Mouse (Mus musculus) heart, adult 2 months (tissue): ENCODE results near the gene Rnase2b. TPM values are rescaled to one million over a fixed set of nuclear protein-coding genes. Genes with fewer than 3 reads are reported as not detected.

Experiments used
- DNase-seq, 2 experiments: peaks; one replicate each; pipeline ENCODE4 v3.0.0; 2021
- H3K27ac ChIP-seq: fragments of 200-600 bp; 2 replicates; pipeline ENCODE4 v1.8.1; 2022
- H3K27me3 ChIP-seq: fragments of 200-500 bp; 2 replicates; pipeline ENCODE4 v1.6.1; 2012; ENCODE audit warnings: mild to moderate bottlenecking, low read length, inconsistent platforms, mixed read lengths; ENCODE audit not compliant: control insufficient read depth, insufficient read depth
- H3K36me3 ChIP-seq: fragments of 200-500 bp; 2 replicates; pipeline ENCODE4 v1.6.1; 2012; ENCODE audit warnings: low read length, inconsistent platforms; ENCODE audit not compliant: control insufficient read depth, insufficient read depth
- H3K4me1 ChIP-seq: fragments of 200-500 bp; 2 replicates; pipeline ENCODE4 v1.6.1; 2011; ENCODE audit warnings: low read length; ENCODE audit not compliant: control insufficient read depth, insufficient read depth
- H3K4me3 ChIP-seq: fragments of 200-600 bp; 2 replicates; pipeline ENCODE4 v1.8.1; 2022
- H3K79me2 ChIP-seq: fragments of 200-500 bp; replicated peaks from 2 replicates; pipeline ENCODE4 v1.6.1; 2012; ENCODE audit warnings: mild to moderate bottlenecking, inconsistent platforms, low read length, moderate library complexity, mixed read lengths; ENCODE audit not compliant: control insufficient read depth, insufficient read depth
- H3K9ac ChIP-seq: fragments of 200-500 bp; 2 replicates; pipeline ENCODE4 v1.6.1; 2012; ENCODE audit warnings: low read depth, mild to moderate bottlenecking, control low read depth, inconsistent platforms, low read length, mixed read lengths
- CTCF ChIP-seq: fragments of 200-600 bp; IDR thresholded peaks from 2 replicates; pipeline ENCODE4 v1.8.1; 2022; ENCODE audit warnings: antibody characterized with exemption, mild to moderate bottlenecking, moderate library complexity
- EP300 ChIP-seq: fragments of 200-500 bp; IDR thresholded peaks from 2 replicates; pipeline ENCODE4 v1.6.1; 2011; ENCODE audit warnings: low read depth, low read length, control low read depth; ENCODE audit not compliant: insufficient read depth
- POLR2A ChIP-seq: fragments of 200-500 bp; IDR thresholded peaks from 2 replicates; pipeline ENCODE4 v1.6.1; 2011; ENCODE audit warnings: mild to moderate bottlenecking, low read depth, low read length, control low read depth; ENCODE audit not compliant: insufficient read depth
- WGBS: fragments of 180-500 bp; shearing (Covaris S2); methylation state at CpG from one replicate; pipeline ENCODE4 v1.1.7; 2018; 5-methylcytosine and 5-hydroxymethylcytosine counted together
- intact Hi-C: fragments of 180-260 bp; cut with DNase I; formaldehyde crosslinking; loops from one replicate; pipeline ENCODE4 v1.15.1; 2025
- polyA plus RNA-seq: library from polyadenylated mRNA; depleted of rRNA; stranded (reverse); fragments of >200 nt; gene quantifications from 2 replicates; pipeline ENCODE4 v1.2.3, GENCODE M21; 2012; rRNA removed
- total RNA-seq, 2 experiments: library from RNA; stranded (reverse); gene quantifications; 2 replicates each; pipeline ENCODE4 v1.2.3; 2021

Rnase2b gene
- total and polyA plus RNA-seq, 3 experiments: not detected

DNA sequence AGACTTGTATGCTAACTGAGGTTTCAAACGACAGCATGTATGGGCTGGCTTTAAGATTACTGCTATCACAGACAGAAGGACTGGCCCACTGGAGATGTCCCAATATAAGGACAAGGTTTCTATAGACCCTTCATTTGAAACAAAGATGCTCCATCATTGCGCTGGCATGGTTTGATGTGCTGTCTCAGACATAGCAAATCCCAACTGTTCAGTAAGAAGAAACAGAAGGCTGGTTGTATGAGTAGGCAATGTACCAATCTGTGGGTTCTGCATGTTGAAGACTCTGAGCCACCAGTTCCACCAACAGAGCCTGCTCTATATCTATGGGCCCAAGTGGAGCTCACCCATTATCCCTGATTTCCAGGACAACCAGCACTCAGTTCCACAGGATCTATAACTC is 41.1 kb downstream of the Rnase2b start, which contains the start of gene Ear14:
Ear14 (plus strand) TSS at position 277 of the 400 bp plus-strand sequence.
- no peak for TF ChIP-seq POLR2A
- TF ChIP-seq EP300: no peak
- TF ChIP-seq CTCF: no peak
- H3K4me3 ChIP-seq: no peak within 1 kb of the TSS
- intact Hi-C loops: no loop called here
- H3K4me1 ChIP-seq: peaks cover 2% of the 10 kb centered on the region; the same call in 1 of the 2 replicates
- H3K36me3 ChIP-seq: no peaks in the 10 kb centered on the region
- WGBS: 91% methylated on average over 2 of the region's 2 CpGs
- H3K27me3 ChIP-seq: no peaks in the 10 kb centered on the region
- no peak for DNase-seq
- no peak within 1 kb of the TSS for H3K27ac ChIP-seq
- no peak within 1 kb of the TSS for H3K9ac ChIP-seq
- H3K79me2 ChIP-seq: no peaks in the 10 kb centered on the region

Other genes with a start within 250 kb of the Rnase2b start
- gene Osgep, start 237.4 kb upstream of the Rnase2b start, total RNA-seq: 10 to 100 TPM; 67.8 to 70.5 TPM
- gene Osgep, start 237.4 kb upstream of the Rnase2b start, polyA plus RNA-seq: 84.2 and 89.0 TPM in 2 replicates
- 10 to 100 TPM; 23.2 to 27.4 TPM for gene Apex1, start 237.3 kb upstream of the Rnase2b start, total RNA-seq
- gene Apex1, start 237.3 kb upstream of the Rnase2b start, polyA plus RNA-seq: 18.8 and 31.6 TPM in 2 replicates
- gene Pip4p1, start 231.4 kb upstream of the Rnase2b start, total RNA-seq: 10 to 100 TPM; 18.6 to 27.8 TPM
- 30.5 and 54.4 TPM in 2 replicates for gene Pip4p1, start 231.4 kb upstream of the Rnase2b start, polyA plus RNA-seq
- gene Pnp, start 231.2 kb upstream of the Rnase2b start, total RNA-seq: 10 to 100 TPM; 14.4 to 18.1 TPM
- gene Pnp, start 231.2 kb upstream of the Rnase2b start, polyA plus RNA-seq: 17.2 and 25.4 TPM in 2 replicates
- gene Gm49342, start 217.7 kb upstream of the Rnase2b start, total RNA-seq: 10 to 100 TPM; 11.3 to 12.1 TPM
- 13.4 and 23.4 TPM in 2 replicates for gene Gm49342, start 217.7 kb upstream of the Rnase2b start, polyA plus RNA-seq
- gene Pnp2, start 206.3 kb upstream of the Rnase2b start, total RNA-seq: under 1 TPM; 0.52 to 0.75 TPM
- gene Pnp2, start 206.3 kb upstream of the Rnase2b start, polyA plus RNA-seq: 0.53 and 1.1 TPM in 2 replicates
- gene Rnase10, start 154.5 kb upstream of the Rnase2b start, total RNA-seq: under 1 TPM in 1 of 2 experiments, not detected in 1; 0.61 TPM
- 0.21 and 0.38 TPM in 2 replicates for gene Rnase10, start 154.5 kb upstream of the Rnase2b start, polyA plus RNA-seq
- gene Rnase9, start 120.4 kb upstream of the Rnase2b start, total RNA-seq: not detected
- not detected in 2 replicates for gene Rnase9, start 120.4 kb upstream of the Rnase2b start, polyA plus RNA-seq
- gene Rnase11, start 112.1 kb upstream of the Rnase2b start, total RNA-seq: not detected
- gene Rnase11, start 112.1 kb upstream of the Rnase2b start, polyA plus RNA-seq: not detected in 2 replicates
- gene Rnase12, start 104.6 kb upstream of the Rnase2b start, total RNA-seq: not detected
- not detected in 2 replicates for gene Rnase12, start 104.6 kb upstream of the Rnase2b start, polyA plus RNA-seq
- not detected for gene Olfr750, start 87.8 kb upstream of the Rnase2b start, total RNA-seq
- not detected in 2 replicates for gene Olfr750, start 87.8 kb upstream of the Rnase2b start, polyA plus RNA-seq
- 10 to 100 TPM; 47.9 to 59.6 TPM for gene Rnase4, start 71.2 kb upstream of the Rnase2b start, total RNA-seq
- gene Rnase4, start 71.2 kb upstream of the Rnase2b start, polyA plus RNA-seq: 90.9 and 123 TPM in 2 replicates
- 10 to 100 TPM in 1 of 2 experiments, 1 to 10 TPM in 1; 5.6 to 10.2 TPM for gene Ang, start 71.1 kb upstream of the Rnase2b start, total RNA-seq
- gene Ang, start 71.1 kb upstream of the Rnase2b start, polyA plus RNA-seq: 10.8 and 12.1 TPM in 2 replicates
- not detected for gene Eddm3b, start 47.8 kb upstream of the Rnase2b start, total RNA-seq
- not detected in 2 replicates for gene Eddm3b, start 47.8 kb upstream of the Rnase2b start, polyA plus RNA-seq
- under 1 TPM; 0.25 to 0.78 TPM for gene Rnase6, start 38.4 kb upstream of the Rnase2b start, total RNA-seq
- gene Rnase6, start 38.4 kb upstream of the Rnase2b start, polyA plus RNA-seq: 1.9 and 3.5 TPM in 2 replicates
- under 1 TPM; 0.42 to 0.84 TPM for gene Rnase1, start 15.5 kb upstream of the Rnase2b start, total RNA-seq
- 0.53 and 0.76 TPM in 2 replicates for gene Rnase1, start 15.5 kb upstream of the Rnase2b start, polyA plus RNA-seq
- not detected for gene Ang2, start 36.9 kb downstream of the Rnase2b start, total RNA-seq
- not detected in 2 replicates for gene Ang2, start 36.9 kb downstream of the Rnase2b start, polyA plus RNA-seq
- gene Ear14, start 41.1 kb downstream of the Rnase2b start, total RNA-seq: not detected
- not detected in 2 replicates for gene Ear14, start 41.1 kb downstream of the Rnase2b start, polyA plus RNA-seq
- gene Rnase2a, start 93.9 kb downstream of the Rnase2b start, total RNA-seq: under 1 TPM; 0.57 to 0.89 TPM
- not detected in 2 replicates for gene Rnase2a, start 93.9 kb downstream of the Rnase2b start, polyA plus RNA-seq
- not detected for gene Gm7247, start 199.5 kb downstream of the Rnase2b start, total RNA-seq
- not detected in 2 replicates for gene Gm7247, start 199.5 kb downstream of the Rnase2b start, polyA plus RNA-seq
- not detected for gene Vmn2r88, start 248.6 kb downstream of the Rnase2b start, total RNA-seq
- gene Vmn2r88, start 248.6 kb downstream of the Rnase2b start, polyA plus RNA-seq: not detected in 2 replicates